Mouse (Mus musculus): ENCODE measurements around the gene Pawr.

DNA sequence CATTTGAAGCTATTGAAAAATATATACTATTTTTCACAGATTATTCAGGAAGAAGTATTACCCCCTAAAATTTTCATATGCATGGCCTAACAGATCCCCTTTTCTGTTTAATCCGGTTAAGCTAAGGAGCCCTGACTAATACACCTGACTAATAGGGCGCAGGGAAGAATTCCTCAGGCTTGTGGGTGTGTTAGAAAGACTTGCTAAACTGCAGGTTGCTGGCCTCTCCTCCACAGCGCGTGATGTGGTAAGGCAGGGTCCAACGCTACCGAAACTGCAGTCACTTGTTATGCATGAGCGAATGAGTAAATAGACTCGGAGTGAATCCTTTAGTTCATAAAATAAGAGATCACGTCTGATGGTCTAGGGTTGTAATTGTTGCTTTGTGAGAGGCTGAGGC is 120.5 kb downstream of the Pawr start:
- TF ChIP-seq POLR2A (IDR thresholded peaks at IDR 0.05; ENCODE audit: control insufficient read depth, extremely low read depth, insufficient read depth, low read length, poor library complexity) (no peak), CTCF (IDR thresholded peaks at IDR 0.05; ENCODE audit: borderline replicate concordance, control insufficient read depth, extremely low read depth, insufficient read depth, low read length, poor library complexity) (no peak)

All from thymus, adult 2 months (tissue).